Mouse (Mus musculus) monocyte, adult 5-6 weeks (primary cell): ENCODE measurements around the gene Creb3l2. TPM values are rescaled to one million over a fixed set of nuclear protein-coding genes. Genes with fewer than 3 reads are reported as not detected.

ENCODE experiments used
- ATAC-seq: fragments of 153-309, 156-312 bp; replicated peaks from 2 replicates; pipeline ENCODE4 v1.8.0; 2017; ENCODE audit warnings: mild to moderate bottlenecking; ENCODE audit not compliant: low TSS enrichment, insufficient number of reproducible peaks, severe bottlenecking, poor library complexity, low FRiP score
- total RNA-seq: library from RNA; stranded (forward); fragments of 200-1000, 200-491, 200-594 nt; gene quantifications from 3 replicates; pipeline ENCODE4 v1.2.3, GENCODE M21; 2017

The Creb3l2 gene
- total RNA-seq, 1 experiment from 2014 or later, result 2.9 TPM

GRCm38 (mm10) chr6:37299562-37300390, 142.2 kb downstream of the Creb3l2 start, which contains the start of gene Dgki:
TSS of gene Dgki (minus strand) at chr6:37300184.
- ATAC-seq, result no peak

DNA sequence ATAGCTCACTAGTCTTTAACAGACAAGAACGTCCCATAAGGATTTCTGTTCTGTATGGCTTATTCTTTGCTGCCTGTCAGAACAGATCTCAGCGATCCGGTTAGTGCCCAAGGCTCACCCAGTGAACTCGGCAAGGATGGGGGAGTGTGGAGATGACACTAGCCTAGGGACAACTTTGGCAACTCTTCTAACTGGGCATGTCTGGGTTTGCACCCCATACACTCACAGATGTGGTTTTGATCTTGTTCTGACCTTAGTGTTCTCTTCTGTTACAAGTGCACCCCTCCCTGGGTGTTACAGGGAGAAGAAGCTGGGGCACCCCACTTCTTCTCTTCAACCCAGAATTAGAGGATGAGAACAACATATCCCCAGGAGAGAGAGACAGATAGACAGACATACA, 143.0 kb downstream of the Creb3l2 start:
- ATAC-seq, result no peak

- no peak for ATAC-seq
Observed at GRCm38 (mm10) chr6:37297744-37298482, 144.0 kb downstream of the Creb3l2 start.

DNA sequence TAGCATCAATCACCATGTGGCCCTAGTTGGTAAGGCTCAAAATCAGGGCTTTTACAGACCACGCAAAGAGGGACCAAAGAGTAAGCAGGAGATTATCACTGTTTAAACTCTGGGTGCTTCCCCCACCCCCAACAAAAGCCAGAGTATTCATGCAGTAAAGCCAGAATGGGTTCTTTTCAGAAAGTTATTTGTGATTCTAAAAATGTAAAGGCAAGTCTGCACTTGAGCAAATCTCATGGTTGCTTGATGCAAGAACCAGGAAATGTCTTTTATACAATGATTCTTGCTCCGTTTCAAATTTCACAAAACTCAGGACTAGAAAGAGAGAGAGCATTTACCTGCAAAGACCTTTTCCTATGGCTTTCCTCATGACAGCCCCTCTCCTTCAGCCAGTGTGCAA, 149.9 kb downstream of the Creb3l2 start:
- ATAC-seq, result no peak

DNA sequence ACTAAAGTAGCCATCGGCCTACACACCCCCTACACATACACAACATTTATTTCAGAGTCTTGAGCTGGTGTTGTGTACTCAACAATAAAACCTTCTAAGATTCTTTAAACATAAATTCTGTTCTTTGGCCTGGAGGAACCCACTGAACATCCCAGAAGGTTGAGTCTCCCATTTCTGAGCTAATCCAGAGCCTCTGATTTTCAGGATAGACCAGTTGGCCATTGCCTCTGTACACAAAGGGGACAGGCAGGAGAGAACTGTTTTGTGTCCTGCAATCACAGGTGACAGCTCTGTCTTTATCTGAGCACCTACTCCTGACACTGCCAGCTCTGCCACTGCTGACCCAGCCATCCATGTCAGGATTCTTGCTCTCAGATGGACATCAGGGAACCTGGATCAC, 150.8 kb downstream of the Creb3l2 start:
- ATAC-seq, result no peak

DNA sequence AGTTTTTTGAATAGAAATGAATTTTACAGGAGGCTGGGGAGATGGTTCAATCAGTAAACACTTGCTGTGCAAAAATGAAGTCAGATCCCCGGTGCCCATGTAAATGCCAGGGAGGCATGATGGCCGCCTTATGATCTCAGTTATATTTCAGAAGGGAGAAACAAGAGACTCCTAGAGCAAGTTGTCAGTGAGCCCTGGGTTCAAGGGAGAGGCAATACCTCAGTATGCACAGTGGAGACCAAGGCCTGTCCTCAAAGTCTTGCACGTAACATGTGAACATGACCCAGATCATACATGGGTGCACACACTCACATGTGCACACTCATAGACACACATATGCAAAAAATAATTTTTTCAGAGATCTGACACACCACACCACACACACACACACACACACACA, 151.3 kb downstream of the Creb3l2 start:
- no peak for ATAC-seq

- no peak for ATAC-seq
Observed at GRCm38 (mm10) chr6:37286134-37286533, 155.8 kb downstream of the Creb3l2 start.

GRCm38 (mm10) chr6:37284879-37285278, 157.1 kb downstream of the Creb3l2 start:
- ATAC-seq, result no peak

DNA sequence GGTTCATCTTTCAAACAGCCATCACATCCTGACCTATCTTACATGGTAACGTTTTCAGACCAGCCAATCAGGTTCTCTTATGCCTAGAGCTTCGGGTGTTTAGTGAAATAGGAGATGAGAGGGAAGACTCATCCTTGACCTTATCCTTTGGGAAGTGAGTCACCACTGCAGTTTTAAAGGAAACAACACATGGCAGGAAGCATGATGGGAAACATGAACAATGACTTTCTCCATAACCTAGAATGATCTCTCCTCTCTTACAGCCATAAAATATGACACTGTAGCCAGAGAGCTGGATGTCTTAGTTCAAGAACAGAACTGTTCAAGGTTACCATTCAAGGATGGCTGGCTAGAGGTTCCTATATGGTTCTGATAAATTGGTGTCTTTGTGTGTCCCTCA, 158.6 kb downstream of the Creb3l2 start:
- no peak for ATAC-seq

DNA sequence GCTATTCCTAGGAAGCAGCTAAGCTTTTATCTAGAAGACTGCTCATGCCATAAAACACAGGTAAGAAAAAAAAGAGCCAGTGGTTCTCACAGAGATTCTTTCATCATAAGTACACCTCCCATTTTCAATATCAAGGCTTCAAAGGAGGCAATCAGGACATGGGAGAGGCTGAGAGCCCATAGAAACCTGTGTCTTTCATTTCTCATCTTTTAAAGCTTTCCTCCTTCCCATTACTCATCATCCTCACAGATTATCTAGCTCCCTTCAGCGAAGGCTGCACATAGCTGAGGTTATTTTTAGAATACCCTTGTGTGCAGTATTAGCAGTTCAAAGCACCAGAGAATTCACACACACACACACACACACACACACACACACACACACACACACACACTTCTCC, 159.3 kb downstream of the Creb3l2 start:
- ATAC-seq, result no peak

Other genes starting within 250 kb of the Creb3l2 start
- gene Dgki, start 142.0 kb downstream of the Creb3l2 start, total RNA-seq, result 0.32 TPM in 1 of 3 replicates, not detected in the others
- gene Akr1d1, start 88.0 kb upstream of the Creb3l2 start, total RNA-seq, result not detected in 3 replicates